Mouse (Mus musculus): ENCODE measurements at regions not wholly inside any gene's neighbourhood (a gene's known extent, or its start where the extent isn't known, plus 50 kb on each side); places are given as distances from the start of the nearest gene placed in this dataset.

DNA sequence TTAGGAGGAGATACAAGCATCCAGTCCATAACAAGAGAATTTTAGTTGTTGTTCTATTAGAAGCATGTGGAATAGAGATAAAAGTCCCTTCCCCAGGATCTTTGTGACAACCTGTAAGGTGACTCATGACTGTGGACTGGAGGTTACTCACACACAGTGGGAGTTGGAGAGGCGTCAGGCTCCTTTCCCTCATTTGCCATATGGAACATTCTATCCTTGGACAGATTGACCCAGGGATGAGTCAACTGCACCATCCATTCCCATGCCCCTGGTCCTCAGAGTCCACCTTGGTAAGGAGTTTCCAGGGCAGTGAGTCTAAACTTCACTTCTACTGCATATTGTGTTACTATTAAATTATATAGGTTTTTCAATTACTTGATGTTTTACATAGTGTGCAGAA lies 444.9 kb upstream of the Mon1b start:
- TF ChIP-seq POLR2A (IDR thresholded peaks at IDR 0.05; ENCODE audit: control insufficient read depth in 1 of 2, insufficient read depth in 1 of 2, low read depth in 1 of 2, low read length in 2 of 2, poor library complexity in 1 of 2): no peak
- no peak for TF ChIP-seq SMC3 (IDR thresholded peaks at IDR 0.05; ENCODE audit: low read depth, low read length)
